Mouse (Mus musculus) kidney, postnatal 10 days (tissue): ENCODE measurements around the gene Gjb4.

ENCODE experiments used
- DNase-seq: peaks from one replicate; pipeline ENCODE4 v3.0.0; 2021; ENCODE audit warnings: mixed read lengths

The Gjb4 gene

DNA sequence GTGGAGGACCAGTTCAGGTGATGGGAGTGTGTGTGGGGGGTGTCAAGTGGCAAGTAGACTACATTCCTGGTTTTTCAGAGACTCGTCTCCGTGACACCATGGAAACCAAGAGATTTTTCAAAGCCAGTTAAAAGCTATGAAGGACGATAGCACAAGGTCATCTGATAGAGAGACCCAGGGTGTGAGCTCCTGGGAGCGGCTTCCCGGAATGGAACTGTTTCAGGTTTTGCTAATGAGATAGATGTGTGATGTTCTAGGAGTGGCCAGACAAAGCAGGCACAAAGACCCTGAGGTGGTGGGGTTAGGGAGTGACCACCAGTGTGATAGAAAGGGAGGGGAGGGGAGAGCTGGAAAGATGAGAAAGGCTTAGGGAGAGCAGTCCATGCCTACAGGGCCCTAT is 8.9 kb downstream of the Gjb4 start:
- DNase-seq = no peak

DNA sequence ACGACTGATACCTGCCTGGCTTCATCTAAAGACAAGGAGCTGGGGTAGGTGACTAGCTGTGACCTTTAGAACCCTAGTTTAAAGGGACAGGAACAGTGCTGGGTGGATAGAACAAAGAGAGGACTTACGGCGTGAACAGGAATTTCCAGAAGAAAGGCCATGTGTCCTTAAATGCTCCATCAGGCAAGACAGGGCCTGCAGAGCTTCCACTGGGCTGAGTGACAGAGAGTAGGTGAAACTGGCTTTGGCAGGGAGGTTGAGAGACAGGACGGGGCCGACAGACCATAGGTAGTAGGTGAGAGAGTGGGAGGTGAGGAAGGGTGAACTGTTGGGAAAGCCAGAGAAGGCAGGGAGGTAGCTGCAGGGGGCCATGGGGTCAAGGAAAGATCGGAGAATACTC is 12.5 kb downstream of the Gjb4 start:
- DNase-seq = no peak

- no peak for DNase-seq
Observed at GRCm38 (mm10) chr4:127337668-127338067, 16.2 kb downstream of the Gjb4 start.

DNA sequence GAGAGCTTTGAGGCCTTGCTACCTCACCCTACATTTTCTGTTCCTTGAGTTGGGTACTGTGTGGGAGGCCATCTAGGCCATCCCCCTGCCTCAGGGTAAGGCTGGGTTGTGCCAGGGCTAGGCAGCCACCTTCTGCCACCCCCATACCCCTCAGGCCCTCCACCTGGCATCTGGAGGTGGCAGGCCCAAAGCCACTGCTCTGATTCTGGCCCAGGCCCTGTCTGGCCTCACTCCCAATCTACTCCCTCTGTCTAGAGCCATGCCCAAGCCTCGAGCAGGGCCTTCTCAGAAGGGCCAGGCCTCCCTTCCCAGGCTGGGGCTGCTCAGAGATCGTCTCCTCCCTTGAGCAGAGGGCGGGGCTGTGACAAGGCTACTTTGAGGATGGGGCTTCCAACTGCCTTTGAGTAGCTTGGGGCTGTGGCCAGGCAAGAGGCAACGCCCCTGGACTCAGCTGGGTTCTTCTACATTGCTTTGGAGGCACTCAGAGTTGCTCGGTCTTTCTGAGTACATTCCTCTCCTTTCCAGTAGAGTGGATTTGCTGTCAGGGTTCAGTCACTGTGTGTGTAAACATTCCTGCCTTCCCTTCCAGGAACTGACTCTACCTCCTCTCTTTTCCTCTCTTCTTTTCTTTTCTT is 18.9 kb downstream of the Gjb4 start:
- DNase-seq = no peak

- no peak for DNase-seq
Observed at GRCm38 (mm10) chr4:127331171-127331570, 22.7 kb downstream of the Gjb4 start.

DNA sequence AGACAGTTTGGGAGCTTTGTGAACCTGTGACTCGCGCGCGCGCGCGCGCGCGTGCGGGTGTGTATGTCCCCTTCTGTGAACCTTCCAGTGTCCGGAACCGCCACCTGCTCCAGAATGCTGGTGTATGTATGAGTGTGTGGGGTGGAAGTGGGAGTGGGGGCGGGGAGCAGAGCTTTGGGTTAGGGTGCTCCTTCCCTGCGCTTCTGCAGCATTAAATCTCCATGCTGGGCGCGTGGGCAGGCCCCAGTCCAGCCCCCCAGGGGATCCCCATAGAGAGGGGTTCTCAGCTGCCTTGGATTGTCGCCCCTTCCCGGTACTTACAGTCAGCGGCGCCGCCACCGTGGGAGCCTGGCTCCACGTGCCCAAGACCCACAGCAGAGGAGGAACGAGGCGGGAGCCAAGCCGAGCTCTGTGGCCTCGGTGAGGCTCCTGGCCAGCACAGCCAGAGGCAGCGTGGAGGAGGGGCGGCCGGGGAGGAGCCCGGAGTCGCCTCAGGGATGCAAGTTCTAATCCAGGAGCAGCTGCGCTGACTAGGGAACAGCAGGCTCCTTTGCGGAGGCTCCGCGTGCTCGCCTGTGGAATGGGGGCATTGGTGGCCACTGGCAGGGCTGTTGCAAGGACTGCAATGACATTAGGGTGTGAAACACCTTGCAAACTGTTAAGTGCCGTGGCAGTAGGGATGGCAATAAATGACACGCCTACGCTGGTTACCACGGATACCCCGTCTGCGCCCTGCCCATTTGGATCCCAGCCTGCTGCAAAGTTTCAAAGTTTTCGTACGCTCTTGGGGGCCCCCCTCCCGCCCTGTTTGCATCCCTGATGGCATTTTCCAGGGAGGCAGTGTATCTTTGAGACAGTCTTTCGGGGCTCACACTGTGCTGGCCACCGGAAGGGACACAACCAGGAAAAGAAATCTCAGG is 23.4 kb downstream of the Gjb4 start, which contains the start of gene Gjb3:
TSS of gene Gjb3 (minus strand) at position 664 of the 920 bp plus-strand sequence.
- DNase-seq = no peak

GRCm38 (mm10) chr4:127329751-127330150 is 24.1 kb downstream of the Gjb4 start:
- DNase-seq = no peak

- DNase-seq = no peak
Observed at GRCm38 (mm10) chr4:127329046-127329445, 24.8 kb downstream of the Gjb4 start.

GRCm38 (mm10) chr4:127328378-127328777 is 25.5 kb downstream of the Gjb4 start:
- no peak for DNase-seq

DNA sequence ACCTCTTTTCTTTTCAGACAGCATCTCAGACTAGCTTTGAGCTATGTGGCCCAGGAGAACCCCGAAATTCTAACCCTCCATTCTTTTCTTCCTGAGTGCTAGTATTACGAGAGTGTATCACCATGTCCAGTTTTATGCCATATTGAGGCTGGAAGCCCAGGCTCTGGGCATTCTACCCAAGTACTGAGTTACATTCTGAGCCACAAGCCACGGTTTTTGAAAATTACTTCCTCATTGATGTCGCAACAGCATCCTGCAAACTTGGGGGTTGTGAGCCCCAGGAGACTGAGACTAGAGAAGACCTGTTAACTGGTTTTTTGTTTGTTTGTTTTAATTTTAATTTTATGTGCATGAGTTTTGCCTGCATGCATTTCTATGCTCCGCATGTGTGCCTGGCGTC is 26.1 kb downstream of the Gjb4 start:
- DNase-seq = no peak

GRCm38 (mm10) chr4:127327258-127327657 is 26.6 kb downstream of the Gjb4 start:
- DNase-seq = no peak

- no peak for DNase-seq
Observed at GRCm38 (mm10) chr4:127325276-127325675, 28.6 kb downstream of the Gjb4 start.

DNA sequence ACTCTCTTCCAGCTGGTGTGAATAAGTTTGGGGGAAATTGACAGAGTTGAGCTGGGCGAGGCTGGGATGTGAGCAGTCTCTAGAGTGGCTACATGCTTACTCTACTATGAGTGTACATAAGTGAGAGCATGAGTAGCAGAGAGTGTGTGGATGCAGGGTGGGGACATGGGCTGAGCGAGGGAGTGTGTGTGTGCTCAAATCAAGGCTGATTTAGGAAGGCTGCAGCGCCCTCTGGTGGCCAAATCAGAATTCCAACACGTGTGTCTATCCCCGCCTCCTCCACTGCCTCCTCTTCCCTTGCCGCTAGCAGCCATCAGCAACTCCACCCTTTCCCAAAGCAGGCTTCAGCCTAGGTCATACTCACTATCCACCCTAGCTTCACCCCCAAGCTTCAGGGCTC is 29.1 kb downstream of the Gjb4 start:
- peak; percentile 88 for DNase-seq

DNA sequence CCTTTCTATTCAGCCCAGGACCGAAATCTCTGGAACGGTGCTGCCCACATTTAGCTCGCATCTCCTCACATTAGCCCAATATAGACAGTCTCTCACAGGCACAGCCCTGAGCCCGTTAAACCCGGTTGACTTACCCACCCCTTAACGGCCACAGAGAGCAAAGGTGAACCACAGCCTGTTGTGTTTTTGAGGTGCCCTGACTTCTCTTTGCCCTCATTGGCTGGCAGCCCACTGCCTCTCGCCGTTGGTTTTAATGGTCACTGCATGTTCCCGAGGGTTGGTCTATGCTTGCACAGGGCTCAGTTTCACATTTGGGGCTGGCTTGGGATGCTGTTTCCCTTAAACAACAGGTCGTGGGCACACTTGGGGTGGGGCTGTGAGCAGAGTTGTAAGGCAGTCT is 29.6 kb downstream of the Gjb4 start:
- peak; percentile 19 for DNase-seq

DNA sequence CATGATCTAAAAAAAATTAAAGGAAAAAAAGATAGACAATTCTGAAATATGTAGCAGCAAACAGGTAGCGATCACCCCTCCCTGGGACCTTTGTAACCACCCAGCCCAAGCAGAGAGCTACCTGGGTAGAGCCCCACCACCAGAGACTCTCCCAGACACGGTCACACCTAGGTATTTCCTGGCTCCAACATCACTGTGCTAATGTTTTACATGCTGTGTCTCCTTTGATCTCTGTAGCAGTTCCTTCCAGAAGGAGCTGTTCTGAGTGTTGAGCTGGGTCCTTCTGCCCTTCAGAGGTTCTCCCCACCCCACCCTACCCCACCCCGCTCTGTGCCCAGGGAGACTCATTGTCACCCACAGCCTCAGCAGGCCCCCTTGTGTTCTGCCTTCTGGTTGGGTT is 30.2 kb downstream of the Gjb4 start:
- DNase-seq = no peak

DNA sequence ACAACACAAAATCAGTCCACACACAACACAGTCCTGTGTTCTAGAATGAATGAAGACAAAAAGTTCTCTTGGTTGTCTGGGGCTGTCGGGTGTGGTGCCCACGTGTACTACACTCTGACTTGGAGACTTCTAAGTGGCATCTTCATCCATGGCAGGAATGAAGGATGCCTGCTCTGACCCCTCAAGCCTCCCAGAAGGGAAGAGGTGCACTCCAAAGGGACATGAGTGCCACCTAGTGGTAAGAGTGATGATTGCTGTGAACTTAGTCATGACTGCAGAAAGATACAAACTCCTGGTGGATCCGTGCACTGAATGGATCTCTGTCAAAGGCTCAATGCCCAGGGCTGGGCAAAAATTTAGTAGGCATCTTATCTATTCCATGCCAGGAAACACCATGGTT is 34.3 kb downstream of the Gjb4 start:
- DNase-seq = peak; percentile 82

DNA sequence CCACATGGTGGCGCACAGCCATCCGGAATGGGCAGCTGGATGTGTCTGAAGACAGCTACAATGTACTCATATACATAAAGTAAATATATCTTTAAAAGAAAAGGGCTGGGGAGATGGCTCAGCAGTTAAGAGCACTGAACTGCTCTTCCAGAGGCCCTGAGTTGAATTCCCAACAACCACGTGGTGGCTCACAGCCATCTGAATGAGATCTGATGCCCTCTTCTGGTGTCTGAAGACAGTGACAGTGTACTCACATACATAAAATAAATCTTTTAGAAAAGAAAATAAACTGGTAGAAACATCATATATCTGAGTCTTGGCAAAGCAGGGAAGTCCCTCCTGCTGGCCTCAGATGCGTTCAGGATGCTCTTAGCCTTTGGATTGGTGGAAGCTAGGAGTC is 36.7 kb downstream of the Gjb4 start:
- DNase-seq = no peak

DNA sequence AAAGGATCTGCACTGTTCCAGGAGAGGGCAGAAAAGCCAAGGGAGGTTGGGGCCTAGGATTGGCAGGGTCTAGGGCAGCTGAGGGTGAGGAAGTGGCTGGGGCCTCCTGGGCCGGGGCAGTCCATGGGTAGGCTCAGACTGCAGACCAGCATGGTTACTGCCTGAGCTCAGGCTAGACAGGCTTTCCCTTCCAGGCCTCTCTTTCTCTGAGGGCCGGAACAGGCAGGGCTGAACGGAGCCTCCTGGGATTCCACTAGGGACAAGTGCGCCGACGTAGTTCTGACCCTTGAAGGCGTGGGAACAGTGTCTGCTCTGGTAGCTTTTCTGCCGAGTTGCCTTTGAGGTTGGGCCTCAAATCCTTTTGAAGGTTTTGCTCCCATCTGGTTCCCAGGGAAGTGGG is 38.1 kb downstream of the Gjb4 start:
- DNase-seq = no peak

GRCm38 (mm10) chr4:127314585-127314984 is 39.3 kb downstream of the Gjb4 start:
- DNase-seq = no peak

- DNase-seq = peak; percentile 88
Observed at GRCm38 (mm10) chr4:127313861-127314260, 40.0 kb downstream of the Gjb4 start, which contains the start of gene Gja4. TSS of gene Gja4 (minus strand) at chr4:127314039.

- DNase-seq = no peak
Observed at GRCm38 (mm10) chr4:127312349-127312748, 41.5 kb downstream of the Gjb4 start.

GRCm38 (mm10) chr4:127311561-127311960 is 42.3 kb downstream of the Gjb4 start:
- DNase-seq = no peak

GRCm38 (mm10) chr4:127306915-127307314 is 47.0 kb downstream of the Gjb4 start:
- DNase-seq = no peak

DNA sequence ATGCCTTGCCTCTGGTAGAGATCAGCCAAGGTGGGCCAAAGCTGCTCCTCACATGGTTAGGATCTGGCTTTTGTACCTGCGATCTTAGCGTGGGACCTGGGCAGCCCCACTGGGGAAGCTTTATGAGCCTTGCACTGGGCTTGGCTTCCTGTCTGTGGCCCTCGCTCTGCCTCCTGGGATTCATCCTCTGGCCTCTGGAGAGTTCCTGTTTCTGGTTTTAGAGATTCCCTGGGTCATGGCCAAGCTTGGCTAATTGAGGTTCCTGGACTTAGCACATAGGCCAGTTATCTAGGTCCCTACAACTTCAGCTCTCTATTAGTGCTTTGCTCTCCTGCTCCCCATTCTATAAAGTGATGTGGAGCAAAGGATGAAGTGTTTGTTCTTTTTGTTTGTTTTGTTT is 50.1 kb downstream of the Gjb4 start:
- DNase-seq = peak; percentile 24
